Mouse (Mus musculus): ENCODE measurements around the gene Cabp4.

DNA sequence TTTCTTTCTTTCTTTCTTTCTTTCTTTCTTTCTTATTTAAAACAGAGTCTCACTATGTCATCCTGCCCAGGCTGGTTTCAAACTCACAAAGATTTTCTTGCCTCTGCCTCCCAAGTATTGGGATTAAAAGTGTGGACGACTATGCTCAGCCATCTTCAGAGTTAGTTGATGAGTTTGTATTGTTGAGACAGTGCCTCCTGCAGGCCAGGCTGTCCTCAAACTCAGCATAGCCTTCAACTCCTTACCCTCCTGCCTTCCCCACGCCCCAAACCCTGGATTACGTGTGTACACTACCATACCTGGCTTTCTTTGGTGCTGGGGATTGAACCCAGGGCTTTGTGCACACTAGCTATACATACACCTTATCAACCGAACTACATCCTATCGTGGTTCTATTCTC is 7.4 kb downstream of the Cabp4 start:
- TF ChIP-seq CTCF (IDR thresholded peaks at IDR 0.05; ENCODE audit: borderline replicate concordance, control insufficient read depth, extremely low read depth, insufficient read depth, low read length, poor library complexity) (no peak), POLR2A (IDR thresholded peaks at IDR 0.05; ENCODE audit: control insufficient read depth, extremely low read depth, insufficient read depth, low read length, poor library complexity) (no peak)
